Mouse (Mus musculus) intestine, postnatal 0 days (tissue): ENCODE measurements around the gene Tspan17. TPM values are rescaled to one million over a fixed set of nuclear protein-coding genes. Genes with fewer than 3 reads are reported as not detected.
"Not testable (repeated sequence)": the region's sequence is repeated elsewhere in the genome, so short reads cannot be mapped to it uniquely, and the experiment has no call there.

Source experiments
- ATAC-seq: fragments of 200-750 bp; cut with Nextera tagmentation; 2 replicates; pipeline ENCODE4 v1.8.0; 2017; ENCODE audit warnings: mild to moderate bottlenecking, moderate TSS enrichment, moderate library complexity
- H3K27ac ChIP-seq: fragments of 300-500 bp; sonication (generic); 2 replicates; pipeline ENCODE4 v1.5.1; 2014; ENCODE audit warnings: mild to moderate bottlenecking, low read depth, low read length, moderate library complexity
- H3K27me3 ChIP-seq: fragments of 300-500 bp; sonication (generic); replicated peaks from 2 replicates; pipeline ENCODE4 v1.6.1; 2014; ENCODE audit warnings: low read length, mixed read lengths; ENCODE audit not compliant: control insufficient read depth, insufficient read depth
- H3K36me3 ChIP-seq: fragments of 300-500 bp; sonication (generic); 2 replicates; pipeline ENCODE4 v1.6.1; 2014; ENCODE audit warnings: mild to moderate bottlenecking, moderate library complexity; ENCODE audit not compliant: control insufficient read depth, insufficient read depth
- H3K4me1 ChIP-seq: fragments of 300-500 bp; sonication (generic); replicated peaks from 2 replicates; pipeline ENCODE4 v1.6.1; 2014; ENCODE audit warnings: antibody characterized with exemption, low read length, mixed read lengths; ENCODE audit not compliant: control insufficient read depth, insufficient read depth
- H3K4me2 ChIP-seq: fragments of 300-500 bp; sonication (generic); replicated peaks from 2 replicates; pipeline ENCODE4 v1.6.1; 2014; ENCODE audit warnings: low read depth, mild to moderate bottlenecking, moderate library complexity
- H3K4me3 ChIP-seq: fragments of 300-500 bp; sonication (generic); 2 replicates; pipeline ENCODE4 v1.5.1; 2014; ENCODE audit warnings: low read depth, low read length
- H3K9ac ChIP-seq: fragments of 300-500 bp; sonication (generic); 2 replicates; pipeline ENCODE4 v1.6.1; 2014; ENCODE audit warnings: mild to moderate bottlenecking, low read depth, low read length
- H3K9me3 ChIP-seq: fragments of 300-500 bp; sonication (generic); 2 replicates; pipeline ENCODE4 v1.6.1; 2016; ENCODE audit warnings: mixed run types; ENCODE audit not compliant: control insufficient read depth
- CTCF ChIP-seq: sonication (generic); IDR thresholded peaks from 2 replicates; pipeline ENCODE4 v1.5.1; 2016; ENCODE audit warnings: low read depth, mild to moderate bottlenecking, control low read depth, antibody characterized with exemption, moderate library complexity
- whole genome bisulfite sequencing: fragments of 180-500 bp; shearing (Covaris S2); extraction: QIAGEN DNeasy Blood & Tissue Kit; methylation state at CpG from one replicate; pipeline ENCODE4 v1.1.7; 2014; 5-methylcytosine and 5-hydroxymethylcytosine counted together
- polyA plus RNA-seq: library from polyadenylated mRNA; unstranded; fragments of >200 nt; fragmentation: Nextera tagmentation; extraction: Ambion mirVana; gene quantifications from 2 replicates; pipeline ENCODE4 v1.2.1, GENCODE M21; 2015

Tspan17 gene
- polyA plus RNA-seq, 1 experiment from 2014 or later: 15.2 TPM

DNA sequence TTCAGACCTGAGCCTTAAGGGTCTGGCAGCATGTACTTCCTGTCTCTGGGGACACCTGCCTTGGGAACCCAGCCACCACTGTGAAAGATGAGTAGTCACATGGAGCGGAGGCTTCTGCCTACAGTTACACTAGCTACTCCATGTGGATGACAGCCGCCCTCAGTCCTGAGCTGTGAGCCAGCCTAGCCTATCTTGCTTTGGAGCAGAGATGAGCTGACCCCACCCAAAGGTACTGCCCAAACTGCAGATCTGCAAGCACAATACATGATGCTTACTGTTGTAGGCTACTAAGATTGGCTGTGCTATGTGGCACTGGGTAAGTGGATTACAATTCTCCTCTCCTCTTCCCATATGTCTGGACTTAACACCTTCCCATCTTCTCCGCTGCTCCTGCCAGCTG is 8.1 kb upstream of the Tspan17 start:
- H3K9me3 ChIP-seq: no peaks in the 10 kb centered on the region
- ATAC-seq: no peak
- no peak overlapping the region for H3K4me2 ChIP-seq
- H3K4me1 ChIP-seq: no peaks in the 10 kb centered on the region
- no peak overlapping the region for H3K9ac ChIP-seq
- 86% methylated on average over 3 of the region's 3 CpGs for WGBS
- no peaks in the 10 kb centered on the region for H3K27me3 ChIP-seq
- H3K27ac ChIP-seq: no peak overlapping the region
- H3K4me3 ChIP-seq: no peak overlapping the region
- no peak for TF ChIP-seq CTCF
- no peaks in the 10 kb centered on the region for H3K36me3 ChIP-seq

DNA sequence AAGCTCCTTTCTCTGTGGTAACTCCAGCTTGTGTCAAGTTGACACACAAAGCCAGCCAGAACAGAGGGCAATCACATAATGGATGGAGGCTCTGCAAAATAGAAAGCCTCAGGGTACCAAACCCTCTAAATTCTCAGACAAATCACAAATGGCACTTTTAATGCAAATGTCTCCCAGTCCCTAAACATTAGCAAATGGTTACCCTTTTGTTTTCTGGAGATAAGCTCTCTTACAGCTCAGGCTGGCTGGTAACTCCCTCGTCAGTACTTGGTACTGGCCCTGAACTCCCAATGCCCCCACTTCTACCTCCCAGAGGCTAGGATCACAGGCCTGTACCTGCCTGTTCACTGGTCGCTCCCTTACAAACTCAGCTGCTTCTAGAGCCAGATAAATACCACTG is 5.9 kb upstream of the Tspan17 start:
- Histone ChIP-seq H3K4me1 (no peaks in the 10 kb centered on the region), H3K9me3 (no peaks in the 10 kb centered on the region), H3K36me3 (no peaks in the 10 kb centered on the region), H3K4me3 (no peak overlapping the region), H3K4me2 (no peak overlapping the region), H3K9ac (no peak overlapping the region), H3K27ac (no peak overlapping the region), H3K27me3 (no peaks in the 10 kb centered on the region)
- ATAC-seq: no peak
- TF ChIP-seq CTCF: no peak
- WGBS: 58% methylated on average over 2 of the region's 2 CpGs

DNA sequence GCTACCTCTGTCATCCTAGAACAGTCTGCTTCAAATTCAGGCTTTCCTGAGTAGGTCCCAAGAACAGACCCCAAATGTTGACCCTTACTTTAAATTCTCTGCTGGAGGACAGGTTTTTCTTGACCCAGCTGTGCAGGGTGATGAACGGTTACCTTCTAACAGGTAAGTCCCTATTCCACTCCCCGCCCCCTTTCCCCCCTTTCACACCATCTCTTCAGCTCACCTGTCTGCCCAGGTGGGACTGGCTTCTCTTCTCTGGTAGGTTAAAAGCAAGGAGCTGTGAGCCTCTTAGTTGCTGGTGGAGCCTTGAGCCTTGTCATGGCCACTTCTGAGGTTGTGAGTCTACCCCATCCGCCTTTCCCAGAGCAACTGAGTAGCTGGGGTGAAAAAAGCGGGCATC is 5.5 kb upstream of the Tspan17 start, which contains the start of gene Eif4e1b:
Gene Eif4e1b, plus strand, starts transcription at position 301 of the 400 bp plus-strand sequence.
- WGBS: 79% methylated on average over 4 of the region's 4 CpGs
- TF ChIP-seq CTCF: no peak
- Histone ChIP-seq H3K4me3 (no peak within 1 kb of the TSS), H3K36me3 (no peaks in the 10 kb centered on the region), H3K27ac (no peak within 1 kb of the TSS), H3K27me3 (no peaks in the 10 kb centered on the region), H3K4me2 (no peak within 1 kb of the TSS), H3K9me3 (no peaks in the 10 kb centered on the region), H3K9ac (no peak within 1 kb of the TSS), H3K4me1 (no peaks in the 10 kb centered on the region)
- no peak for ATAC-seq

DNA sequence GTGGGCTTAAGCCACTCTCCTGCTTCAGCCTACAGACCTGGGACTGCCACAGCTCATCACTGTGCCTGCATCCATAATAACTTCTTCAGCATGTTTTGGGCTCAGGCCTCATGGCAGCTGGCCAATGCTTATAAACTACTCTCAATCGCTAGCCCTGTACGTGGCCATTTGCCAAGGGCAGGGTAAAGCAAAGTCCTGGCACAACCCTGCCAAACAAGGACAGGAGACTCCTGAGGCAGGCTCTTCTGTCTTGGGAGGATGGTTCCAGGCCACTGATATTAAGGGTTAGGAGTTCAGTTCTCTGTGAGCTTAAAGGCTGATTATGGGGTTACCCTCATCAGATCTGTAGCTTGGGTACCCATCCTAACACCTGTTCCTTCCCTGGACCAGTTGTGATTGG is 1.6 kb upstream of the Tspan17 start:
- WGBS: 44% methylated on average over 2 of the region's 2 CpGs
- H3K4me2 ChIP-seq, H3K4me3 ChIP-seq: not testable (repeated sequence)

DNA sequence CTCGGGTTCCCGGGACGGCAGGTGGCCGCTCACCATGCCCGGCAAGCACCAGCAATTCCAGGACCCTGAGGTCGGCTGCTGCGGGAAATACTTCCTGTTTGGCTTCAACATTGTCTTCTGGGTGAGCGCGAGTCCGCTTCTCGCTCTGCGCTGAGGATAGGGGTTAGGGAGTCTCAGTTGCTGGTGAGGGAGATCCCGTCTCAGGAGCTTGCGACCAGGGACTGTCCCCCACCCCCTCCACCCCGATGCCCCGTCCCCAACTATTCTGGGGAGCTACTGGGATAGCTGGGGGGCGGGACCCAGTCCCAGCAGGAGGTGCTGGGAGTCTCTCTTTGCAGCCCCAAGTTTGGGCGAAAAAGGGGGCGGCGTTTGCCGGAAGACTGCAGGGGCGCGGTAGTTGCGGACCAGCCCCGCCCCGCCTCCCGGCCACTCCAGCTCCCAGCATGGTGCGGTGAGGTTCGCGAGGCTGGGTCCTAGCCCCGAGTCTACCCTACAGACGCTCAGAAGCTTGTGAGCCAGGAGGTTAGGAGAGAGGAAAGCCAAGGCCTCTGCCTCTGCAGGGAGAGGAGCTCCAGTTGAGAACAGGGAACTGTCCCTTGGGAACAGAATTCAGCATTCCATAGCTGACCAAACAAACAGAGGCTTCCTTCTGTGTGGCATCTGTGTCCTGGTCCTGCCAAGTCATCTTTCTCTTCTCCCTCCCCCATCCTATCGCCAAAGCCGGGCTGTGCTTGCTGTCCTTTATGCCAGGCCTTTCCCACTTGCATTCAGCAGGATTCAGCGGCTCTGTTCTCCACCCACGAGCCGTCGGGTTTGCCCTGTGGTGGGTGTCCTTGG is 602 bp downstream of the Tspan17 start:
- Histone ChIP-seq H3K36me3 (no peaks in the 10 kb centered on the region), H3K9me3 (no peaks in the 10 kb centered on the region), H3K27ac (peak overlapping the region; percentile 41; the same call in 1 of the 2 replicates), H3K27me3 (0 out of 2 replicates have a peak, but pooled peaks cover 4% of the 10 kb centered on the region), H3K4me2 (peak overlapping the region; percentile 99), H3K4me3 (peak overlapping the region; percentile 58), H3K9ac (peak overlapping the region; percentile 58), H3K4me1 (no peaks in the 10 kb centered on the region)
- ATAC-seq: peak; percentile 12; the same call in 1 of the 2 replicates
- WGBS: 2% methylated on average over 38 of the region's 38 CpGs
- TF ChIP-seq CTCF: no peak

More for the DNA sequence above, 1.6 kb upstream of the Tspan17 start:
- not testable (repeated sequence) for H3K9me3 ChIP-seq, H3K4me1 ChIP-seq, H3K9ac ChIP-seq, H3K27me3 ChIP-seq, ATAC-seq, H3K27ac ChIP-seq, H3K36me3 ChIP-seq

DNA sequence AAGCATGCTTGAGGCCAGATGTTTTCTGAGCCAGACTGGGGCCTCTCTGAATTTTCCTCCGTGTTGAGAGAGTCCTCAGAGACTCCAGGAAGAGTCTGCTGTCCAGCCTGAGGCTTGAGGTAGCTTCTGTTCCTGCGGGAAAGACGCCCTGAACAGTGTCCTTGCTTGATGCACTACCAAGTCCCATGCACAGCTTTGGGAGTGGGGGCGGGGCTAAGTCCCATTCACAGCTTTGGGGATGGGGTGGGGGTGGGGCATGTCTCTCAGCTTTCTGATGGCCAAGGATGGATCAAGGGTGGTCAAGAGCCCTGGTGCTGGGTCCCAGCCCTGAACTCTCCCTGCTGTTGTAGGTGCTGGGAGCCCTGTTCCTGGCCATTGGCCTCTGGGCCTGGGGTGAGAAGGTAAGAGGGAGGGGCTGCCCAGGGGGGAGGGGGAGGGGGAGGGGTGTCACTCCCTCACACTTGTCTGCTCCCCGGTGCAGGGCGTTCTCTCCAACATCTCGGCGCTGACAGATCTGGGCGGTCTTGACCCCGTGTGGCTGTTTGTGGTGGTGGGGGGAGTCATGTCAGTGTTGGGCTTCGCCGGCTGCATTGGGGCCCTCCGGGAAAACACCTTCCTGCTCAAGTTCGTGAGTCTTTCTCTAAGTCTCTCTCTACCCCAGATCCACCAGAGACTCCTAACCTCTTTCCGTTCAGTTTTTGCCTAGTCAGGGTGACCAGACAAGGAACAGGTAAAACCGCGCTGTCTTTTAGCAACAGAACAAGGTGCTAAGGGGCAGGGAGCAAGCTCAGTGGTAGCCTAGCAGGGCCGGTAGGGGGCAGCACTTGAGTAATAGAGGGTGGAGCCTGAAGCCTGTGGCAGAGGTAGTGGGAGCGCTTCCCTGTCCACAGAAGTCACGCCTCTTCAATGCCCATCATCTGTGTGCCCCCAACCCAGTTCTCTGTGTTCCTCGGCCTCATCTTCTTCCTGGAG is 3.4 kb downstream of the Tspan17 start:
- no peaks in the 10 kb centered on the region for H3K9me3 ChIP-seq
- no peaks in the 10 kb centered on the region for H3K36me3 ChIP-seq
- no peak overlapping the region for H3K4me3 ChIP-seq
- peak; percentile 54 for TF ChIP-seq CTCF
- no peak for ATAC-seq
- 25% methylated on average over 21 of the region's 21 CpGs for WGBS
- H3K27me3 ChIP-seq: 0 out of 2 replicates have a peak, but pooled peaks cover 4% of the 10 kb centered on the region
- H3K9ac ChIP-seq: no peak overlapping the region
- H3K4me2 ChIP-seq: no peak overlapping the region
- H3K4me1 ChIP-seq: no peaks in the 10 kb centered on the region
- H3K27ac ChIP-seq: no peak overlapping the region
